Mouse (Mus musculus) liver, embryonic 11.5 days (tissue): ENCODE measurements around the gene Ap4s1. TPM values are rescaled to one million over a fixed set of nuclear protein-coding genes. Genes with fewer than 3 reads are reported as not detected.
A peak's percentile ranks its signal among the peaks of the same experiment; 100 is the strongest.
"Not testable (repeated sequence)": the region's sequence is repeated elsewhere in the genome, so short reads cannot be mapped to it uniquely, and the experiment has no call there.

Experiments used
- ATAC-seq: fragments of 200-750 bp; cut with Nextera tagmentation; replicated peaks from 2 replicates; pipeline ENCODE4 v1.8.0; 2017; ENCODE audit warnings: moderate number of reproducible peaks, mild to moderate bottlenecking, moderate TSS enrichment, moderate library complexity; ENCODE audit not compliant: low FRiP score
- DNase-seq: peaks from one replicate; pipeline ENCODE4 v3.0.0-alpha.2; 2017; ENCODE audit warnings: low spot score
- H3K27ac ChIP-seq: fragments of 300-500 bp; sonication (generic); 2 replicates; pipeline ENCODE4 v1.5.1; 2014; ENCODE audit warnings: mild to moderate bottlenecking, low read depth, low read length, control low read depth
- H3K27me3 ChIP-seq: fragments of 300-500 bp; sonication (generic); replicated peaks from 2 replicates; pipeline ENCODE4 v1.6.1; 2014; ENCODE audit warnings: low read length, mixed read lengths; ENCODE audit not compliant: control insufficient read depth, insufficient read depth
- H3K36me3 ChIP-seq: fragments of 300-500 bp; sonication (generic); 2 replicates; pipeline ENCODE4 v1.6.1; 2014; ENCODE audit warnings: mild to moderate bottlenecking, low read length, moderate library complexity, mixed read lengths; ENCODE audit not compliant: control insufficient read depth, insufficient read depth
- H3K4me1 ChIP-seq: fragments of 300-500 bp; sonication (generic); replicated peaks from 2 replicates; pipeline ENCODE4 v1.6.1; 2014; ENCODE audit warnings: low read length, mixed read lengths; ENCODE audit not compliant: control insufficient read depth, insufficient read depth
- H3K4me2 ChIP-seq: fragments of 300-500 bp; sonication (generic); 2 replicates; pipeline ENCODE4 v1.6.1; 2014; ENCODE audit warnings: mild to moderate bottlenecking, control low read depth, moderate library complexity
- H3K4me3 ChIP-seq: fragments of 300-500 bp; sonication (generic); 2 replicates; pipeline ENCODE4 v1.5.1; 2014; ENCODE audit warnings: low read depth, low read length, control low read depth
- H3K9ac ChIP-seq: fragments of 300-500 bp; sonication (generic); 2 replicates; pipeline ENCODE4 v1.6.1; 2014; ENCODE audit warnings: low read depth, low read length, control low read depth
- H3K9me3 ChIP-seq: fragments of 300-500 bp; sonication (generic); 2 replicates; pipeline ENCODE4 v1.6.1; 2016; ENCODE audit warnings: low read length, inconsistent platforms, mixed read lengths; ENCODE audit not compliant: control insufficient read depth
- WGBS: fragments of 180-500 bp; shearing (Covaris S2); extraction: QIAGEN DNeasy Blood & Tissue Kit; methylation state at CpG from one replicate; pipeline ENCODE4 v1.1.7; 2014; 5-methylcytosine and 5-hydroxymethylcytosine counted together
- polyA plus RNA-seq: library from polyadenylated mRNA; unstranded; fragments of >200 nt; fragmentation: Nextera tagmentation; extraction: Ambion mirVana; gene quantifications from 2 replicates; pipeline ENCODE4 v1.2.1, GENCODE M21; 2014

Ap4s1 gene
- polyA plus RNA-seq, 1 experiment from 2014 or later = 26.5 TPM

DNA sequence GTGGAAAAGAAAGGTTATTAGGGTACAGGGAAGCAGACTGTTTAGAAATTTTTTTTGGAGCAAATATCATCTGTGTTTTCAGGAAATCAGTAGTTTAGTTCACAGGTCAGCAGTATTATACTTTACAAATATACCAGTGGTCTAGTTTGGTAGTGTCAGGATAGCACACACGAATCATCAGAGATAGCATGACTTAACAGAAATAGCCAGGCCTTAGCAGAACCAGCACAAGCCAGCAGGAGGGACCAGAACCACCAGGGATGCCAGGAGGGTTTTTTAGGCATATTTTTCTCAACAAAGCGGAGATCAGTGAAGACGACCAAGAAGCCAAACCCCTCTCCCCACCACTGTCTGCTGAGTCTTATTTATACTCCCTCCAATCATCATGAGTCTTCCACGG is 17.6 kb upstream of the Ap4s1 start:
- WGBS = 58% methylated on average over 4 of the region's 4 CpGs
- Histone ChIP-seq H3K9me3 (no peaks in the 10 kb centered on the region), H3K27me3 (no peaks in the 10 kb centered on the region), H3K9ac (no peak overlapping the region), H3K27ac (no peak overlapping the region), H3K4me1 (peaks cover 7% of the 10 kb centered on the region), H3K36me3 (no peaks in the 10 kb centered on the region), H3K4me2 (no peak overlapping the region), H3K4me3 (no peak overlapping the region)
- DNase-seq (no peak), ATAC-seq (no peak)

DNA sequence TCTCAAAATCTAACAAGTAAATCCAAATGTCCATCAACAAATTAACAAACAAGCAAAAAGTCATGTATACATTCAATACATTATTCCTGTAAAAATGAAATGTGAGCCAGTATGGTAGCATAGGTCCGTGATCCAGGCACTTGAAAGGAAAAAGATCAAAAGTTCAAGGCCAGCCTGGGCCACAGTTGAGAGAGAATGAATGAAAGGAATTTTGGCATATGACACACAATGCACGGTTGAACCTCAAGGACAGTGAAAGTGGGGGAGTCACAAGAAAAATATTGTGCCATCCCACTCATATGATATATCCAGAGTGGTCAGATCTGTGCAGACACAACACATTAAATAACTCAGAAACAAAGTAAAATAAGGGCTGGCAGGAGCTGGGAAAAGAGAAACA is 14.4 kb upstream of the Ap4s1 start:
- no peak for DNase-seq
- no peak overlapping the region for H3K9ac ChIP-seq
- H3K4me2 ChIP-seq = no peak overlapping the region
- H3K27me3 ChIP-seq = no peaks in the 10 kb centered on the region
- H3K36me3 ChIP-seq = no peaks in the 10 kb centered on the region
- H3K27ac ChIP-seq = no peak overlapping the region
- peaks cover 13% of the 10 kb centered on the region for H3K4me1 ChIP-seq
- no peaks in the 10 kb centered on the region for H3K9me3 ChIP-seq
- H3K4me3 ChIP-seq = no peak overlapping the region
- ATAC-seq = no peak
- 72% methylated on average over 2 of the region's 2 CpGs for WGBS

GRCm38 (mm10) chr12:51678844-51679243 is 12.0 kb upstream of the Ap4s1 start:
- Histone ChIP-seq H3K4me1 (peaks cover 6% of the 10 kb centered on the region; the same call in 1 of the 2 replicates), H3K9ac (no peak overlapping the region), H3K27me3 (no peaks in the 10 kb centered on the region), H3K36me3 (no peaks in the 10 kb centered on the region), H3K4me2 (no peak overlapping the region), H3K4me3 (no peak overlapping the region), H3K9me3 (no peaks in the 10 kb centered on the region), H3K27ac (no peak overlapping the region)
- peak; percentile 41 for ATAC-seq
- DNase-seq = no peak
- WGBS = 72% methylated on average over 1 of the region's 1 CpGs

GRCm38 (mm10) chr12:51688546-51688945 is 2.3 kb upstream of the Ap4s1 start:
- peaks cover 7% of the 10 kb centered on the region for H3K4me1 ChIP-seq
- DNase-seq (no peak), ATAC-seq (no peak)
- H3K4me2 ChIP-seq = no peak overlapping the region
- H3K4me3 ChIP-seq = no peak overlapping the region
- H3K9ac ChIP-seq = no peak overlapping the region
- no peaks in the 10 kb centered on the region for H3K36me3 ChIP-seq
- no peak overlapping the region for H3K27ac ChIP-seq
- H3K27me3 ChIP-seq = no peaks in the 10 kb centered on the region
- WGBS = 91% methylated on average over 2 of the region's 2 CpGs
- no peaks in the 10 kb centered on the region for H3K9me3 ChIP-seq

DNA sequence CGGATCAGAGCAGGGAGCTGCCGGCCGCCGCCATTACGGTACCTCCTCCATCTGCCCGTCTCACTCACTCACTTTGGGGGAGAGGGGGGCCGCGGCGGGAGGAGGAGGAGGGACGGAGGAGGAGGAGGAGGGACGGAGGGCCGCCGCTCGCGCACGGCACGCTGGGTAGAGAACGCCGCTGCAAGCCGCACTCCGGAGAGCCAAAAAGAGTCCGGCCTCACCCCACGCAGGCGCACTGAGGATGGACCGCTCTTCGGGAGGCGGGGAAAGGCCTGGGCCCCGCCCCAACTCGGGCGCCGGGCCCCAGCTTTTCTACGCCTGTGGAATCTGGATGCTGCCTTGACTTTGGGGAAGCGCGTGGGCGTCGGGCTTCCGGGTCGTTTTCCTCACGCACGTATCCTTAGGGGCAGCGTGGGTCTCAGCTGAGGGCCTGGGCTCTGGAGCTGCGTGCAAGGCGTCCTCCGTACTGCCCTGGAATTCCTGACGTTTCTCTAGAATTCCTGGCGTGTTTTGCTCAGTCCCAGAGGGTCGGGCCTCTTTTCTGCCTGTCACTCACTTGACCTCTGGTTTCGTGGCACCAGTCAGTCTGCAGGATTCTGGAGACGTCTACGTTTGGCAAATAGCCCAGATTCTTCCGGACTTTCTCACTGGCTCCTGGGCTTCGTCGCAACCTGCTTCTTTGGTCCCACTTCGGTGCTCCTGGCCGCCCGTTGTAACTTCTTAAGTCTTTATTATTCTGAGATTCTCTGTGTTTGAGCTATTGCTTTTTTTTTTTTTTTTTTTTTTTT is 1.2 kb downstream of the Ap4s1 start, which contains the start of gene Strn3:
Strn3 (minus strand) TSS at position 53 of the 788 bp plus-strand sequence.
- Histone ChIP-seq H3K36me3 (no peaks in the 10 kb centered on the region), H3K9ac (peak within 1 kb of the TSS; percentile 99), H3K9me3 (no peaks in the 10 kb centered on the region), H3K27me3 (no peaks in the 10 kb centered on the region), H3K4me3 (peak within 1 kb of the TSS; percentile 98), H3K4me1 (peaks cover 22% of the 10 kb centered on the region), H3K27ac (peak within 1 kb of the TSS; percentile 99), H3K4me2 (peak within 1 kb of the TSS; percentile 69)
- ATAC-seq = peak; percentile 92
- under 1% methylated on average over 48 of the region's 56 CpGs for WGBS
- DNase-seq = peak; percentile 96

DNA sequence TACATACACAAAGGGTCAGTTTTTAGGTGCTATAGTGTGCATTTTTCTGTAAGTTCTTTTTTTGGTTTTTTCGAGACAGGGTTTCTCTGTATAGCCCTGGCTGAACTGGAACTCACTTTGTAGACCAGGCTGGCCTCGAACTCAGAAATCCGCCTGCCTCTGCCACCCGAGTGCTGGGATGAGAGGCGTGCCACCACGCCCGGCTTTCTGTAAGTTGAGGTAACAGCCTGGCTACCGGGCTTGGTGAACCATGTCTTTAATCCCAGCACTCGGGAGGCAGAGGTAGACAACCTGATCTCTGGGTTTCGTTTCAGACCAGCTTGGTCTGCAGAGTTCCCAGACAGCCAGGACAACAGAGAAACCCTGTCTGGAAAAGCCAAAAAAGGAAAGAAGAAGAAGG is 2.0 kb downstream of the Ap4s1 start:
- H3K36me3 ChIP-seq, DNase-seq, H3K9ac ChIP-seq, ATAC-seq, H3K27ac ChIP-seq, H3K9me3 ChIP-seq, H3K27me3 ChIP-seq: not testable (repeated sequence)
- Histone ChIP-seq H3K4me2 (peak overlapping the region; percentile 60), H3K4me3 (peak overlapping the region; percentile 98; the same call in 1 of the 2 replicates), H3K4me1 (peaks cover 19% of the 10 kb centered on the region)
- WGBS = 68% methylated on average over 10 of the region's 10 CpGs

DNA sequence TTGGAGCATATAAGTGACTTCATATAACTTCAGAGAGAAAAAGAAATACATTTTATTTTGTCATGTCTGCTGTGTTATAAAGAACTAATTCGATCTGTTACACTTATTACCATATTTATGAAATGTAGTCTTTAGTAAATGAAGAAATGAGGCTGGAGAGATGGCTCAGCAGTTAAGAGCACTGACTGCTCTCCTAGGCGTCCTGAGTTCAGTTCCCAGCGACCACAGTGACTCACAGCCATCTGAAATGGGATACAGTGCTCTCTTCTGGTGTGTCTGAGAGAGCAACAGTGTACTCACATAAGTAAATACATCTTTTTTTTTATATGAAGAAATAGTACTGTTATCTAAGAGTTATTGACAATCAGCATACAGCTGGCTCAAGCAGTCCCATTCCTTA is 2.6 kb downstream of the Ap4s1 start:
- Histone ChIP-seq H3K27me3 (no peaks in the 10 kb centered on the region), H3K27ac (no peak overlapping the region; the same call in 1 of the 2 replicates), H3K4me3 (no peak overlapping the region), H3K36me3 (no peaks in the 10 kb centered on the region), H3K9me3 (no peaks in the 10 kb centered on the region), H3K9ac (no peak overlapping the region), H3K4me2 (no peak overlapping the region), H3K4me1 (peaks cover 19% of the 10 kb centered on the region)
- WGBS = 66% methylated on average over 3 of the region's 3 CpGs
- no peak for DNase-seq
- no peak for ATAC-seq

DNA sequence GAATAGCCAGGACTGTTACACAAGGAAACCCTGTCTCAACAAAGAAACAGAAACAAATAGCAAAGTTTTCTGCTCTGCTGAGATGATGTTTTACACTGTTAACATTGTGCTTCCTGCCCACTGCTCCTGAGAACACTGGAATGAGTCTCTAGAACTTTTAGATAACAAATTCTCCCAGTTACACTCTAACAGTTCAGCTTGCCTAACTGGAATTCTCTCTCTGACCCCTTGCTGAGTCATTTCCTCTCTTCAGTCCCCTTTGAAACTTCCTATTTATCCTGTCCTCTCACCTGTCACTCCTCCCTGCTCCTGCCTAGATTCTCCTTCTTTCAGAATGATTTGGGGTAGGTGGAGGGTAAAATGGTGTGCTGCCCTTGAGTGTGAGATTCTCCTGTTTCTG is 3.3 kb downstream of the Ap4s1 start:
- H3K4me2 ChIP-seq = no peak overlapping the region

DNA sequence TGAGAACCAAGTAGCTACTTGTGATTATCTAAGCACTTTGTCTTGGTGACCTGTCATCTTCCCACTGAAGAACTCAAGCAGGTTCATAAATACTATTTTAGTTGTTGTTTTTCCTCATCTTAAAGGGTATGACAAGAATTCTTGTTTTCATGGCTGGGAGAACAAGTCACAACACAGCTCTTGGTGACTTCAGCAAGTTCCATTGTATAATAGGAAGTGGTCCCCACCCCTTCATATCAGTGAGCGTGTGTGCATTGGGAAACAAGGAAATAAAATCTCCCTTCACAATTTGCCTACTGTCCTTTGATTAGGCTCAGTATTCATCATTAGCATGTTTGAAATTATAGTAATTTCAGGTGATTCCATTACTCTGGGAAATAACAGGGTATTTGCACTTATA is 4.1 kb downstream of the Ap4s1 start:
- 59% methylated on average over 1 of the region's 1 CpGs for WGBS
- H3K27ac ChIP-seq = no peak overlapping the region

More for the DNA sequence above, 3.3 kb downstream of the Ap4s1 start:
- Histone ChIP-seq H3K27ac (peak overlapping the region; percentile 29; the same call in 1 of the 2 replicates), H3K27me3 (no peaks in the 10 kb centered on the region), H3K4me1 (peaks cover 17% of the 10 kb centered on the region), H3K4me3 (no peak overlapping the region), H3K36me3 (no peaks in the 10 kb centered on the region), H3K9me3 (no peaks in the 10 kb centered on the region), H3K9ac (no peak overlapping the region; the same call in 1 of the 2 replicates)
- ATAC-seq (no peak), DNase-seq (no peak)

More for the DNA sequence above, 4.1 kb downstream of the Ap4s1 start:
- Histone ChIP-seq H3K27me3 (no peaks in the 10 kb centered on the region), H3K4me3 (no peak overlapping the region), H3K9me3 (no peaks in the 10 kb centered on the region), H3K36me3 (no peaks in the 10 kb centered on the region), H3K4me1 (peaks cover 19% of the 10 kb centered on the region), H3K9ac (no peak overlapping the region), H3K4me2 (no peak overlapping the region)
- DNase-seq (no peak), ATAC-seq (no peak)
